Mouse (Mus musculus) MEL (cell line): ENCODE measurements at regions not wholly inside any gene's neighbourhood (a gene's known extent, or its start where the extent isn't known, plus 50 kb on each side); places are given as distances from the start of the nearest gene placed in this dataset.

ENCODE experiments used
- DNase-seq: peaks from one replicate; pipeline ENCODE4 v3.0.0; 2011; ENCODE audit warnings: low read depth, low spot score
- H3K27ac ChIP-seq: 2 replicates; pipeline ENCODE4 v1.5.1; 2012; ENCODE audit warnings: low read depth, mild to moderate bottlenecking, control low read depth, low read length, moderate library complexity; ENCODE audit not compliant: control insufficient read depth
- H3K27me3 ChIP-seq, 2 experiments: fragments of 150-350 bp in 1 of 2; sonication (generic) in 1 of 2; 2 replicates each; pipeline ENCODE4 v1.6.1; 2012; ENCODE audit warnings: low read length in 2 of 2, mild to moderate bottlenecking in 2 of 2, improper control_type of control experiment in 1 of 2, moderate library complexity in 1 of 2; ENCODE audit not compliant: insufficient read depth in 2 of 2, control insufficient read depth in 1 of 2
- H3K36me3 ChIP-seq, 2 experiments: 2 replicates each; pipeline ENCODE4 v1.6.1; 2012 to 2014; ENCODE audit warnings: low read length in 2 of 2, improper control_type of control experiment in 1 of 2, inconsistent platforms in 1 of 2, mild to moderate bottlenecking in 1 of 2; ENCODE audit not compliant: insufficient read depth in 2 of 2, control insufficient read depth in 1 of 2
- H3K4me1 ChIP-seq, 2 experiments: fragments of 150-350 bp in 1 of 2; sonication (generic) in 1 of 2; 2 replicates each; pipeline ENCODE4 v1.6.1; 2012; ENCODE audit warnings: low read length in 2 of 2, improper control_type of control experiment in 1 of 2, mild to moderate bottlenecking in 1 of 2; ENCODE audit not compliant: insufficient read depth in 2 of 2, control insufficient read depth in 1 of 2
- H3K4me3 ChIP-seq, 2 experiments: fragments of 150-350 bp in 1 of 2; sonication (generic) in 1 of 2; 2 replicates each; pipeline ENCODE4 v1.5.1; 2012; ENCODE audit warnings: low read depth in 2 of 2, low read length in 2 of 2, mild to moderate bottlenecking in 2 of 2, moderate library complexity in 2 of 2, control low read depth in 1 of 2, improper control_type of control experiment in 1 of 2; ENCODE audit not compliant: control insufficient read depth in 1 of 2, insufficient read depth in 1 of 2
- H3K79me2 ChIP-seq: 2 replicates; pipeline ENCODE4 v1.6.1; 2012; ENCODE audit warnings: mild to moderate bottlenecking, low read length, moderate library complexity; ENCODE audit not compliant: control insufficient read depth, poor library complexity, insufficient read depth
- H3K9ac ChIP-seq: 2 replicates; pipeline ENCODE4 v1.6.1; 2012; ENCODE audit warnings: low read depth, mild to moderate bottlenecking, control low read depth, low read length, moderate library complexity; ENCODE audit not compliant: control insufficient read depth, poor library complexity, severe bottlenecking
- H3K9me3 ChIP-seq: fragments of 150-350 bp; sonication (generic); replicated peaks from 2 replicates; pipeline ENCODE4 v1.6.1; 2012; ENCODE audit warnings: mild to moderate bottlenecking, low read length, improper control_type of control experiment, moderate library complexity; ENCODE audit not compliant: insufficient read depth
- CHD1 ChIP-seq: IDR thresholded peaks from 2 replicates; pipeline ENCODE4 v1.6.1; 2012; ENCODE audit warnings: low read depth, mild to moderate bottlenecking, inconsistent platforms, low read length, improper control_type of control experiment
- CHD2 ChIP-seq: IDR thresholded peaks from 2 replicates; pipeline ENCODE4 v1.6.1; 2011; ENCODE audit warnings: low read length, improper control_type of control experiment
- CTCF ChIP-seq, 3 experiments: IDR thresholded peaks in 2 of 3; conservative IDR thresholded peaks in 1 of 3; 2 replicates each; pipeline ENCODE4 v1.5.1; 2011 to 2012; ENCODE audit warnings: low read length in 3 of 3, low read depth in 2 of 3, mild to moderate bottlenecking in 2 of 3, improper control_type of control experiment in 1 of 3, inconsistent platforms in 1 of 3, mixed read lengths in 1 of 3, moderate library complexity in 1 of 3; ENCODE audit not compliant: control insufficient read depth in 1 of 3, insufficient read depth in 1 of 3, poor library complexity in 1 of 3, severe bottlenecking in 1 of 3
- EP300 ChIP-seq, 2 experiments: IDR thresholded peaks; 2 replicates each; pipeline ENCODE4 v1.6.1; 2011; ENCODE audit warnings: improper control_type of control experiment in 2 of 2, low read length in 2 of 2, low read depth in 1 of 2, mild to moderate bottlenecking in 1 of 2
- ETS1 ChIP-seq: IDR thresholded peaks from 2 replicates; pipeline ENCODE4 v1.6.1; 2012; ENCODE audit warnings: low read depth, mild to moderate bottlenecking, inconsistent platforms, low read length, improper control_type of control experiment, moderate library complexity
- HCFC1 ChIP-seq: IDR thresholded peaks from 2 replicates; pipeline ENCODE4 v1.6.1; 2012; ENCODE audit warnings: low read depth, mild to moderate bottlenecking, inconsistent platforms, low read length, improper control_type of control experiment, moderate library complexity
- JUND ChIP-seq: IDR thresholded peaks from 2 replicates; pipeline ENCODE4 v1.6.1; 2011; ENCODE audit warnings: low read depth, mild to moderate bottlenecking, improper control_type of control experiment, low read length
- MAFK ChIP-seq: IDR thresholded peaks from 2 replicates; pipeline ENCODE4 v1.6.1; 2011; ENCODE audit warnings: low read depth, mild to moderate bottlenecking, low read length, improper control_type of control experiment, borderline replicate concordance
- MAZ ChIP-seq: IDR thresholded peaks from 2 replicates; pipeline ENCODE4 v1.6.1; 2012; ENCODE audit warnings: low read depth, mild to moderate bottlenecking, inconsistent platforms, low read length, improper control_type of control experiment
- MXI1 ChIP-seq: IDR thresholded peaks from 2 replicates; pipeline ENCODE4 v1.6.1; 2011; ENCODE audit warnings: mild to moderate bottlenecking, low read depth, low read length, improper control_type of control experiment
- MYB ChIP-seq: IDR thresholded peaks from 2 replicates; pipeline ENCODE4 v1.6.1; 2011; ENCODE audit warnings: mild to moderate bottlenecking, low read depth, low read length, improper control_type of control experiment
- NELFE ChIP-seq: IDR thresholded peaks from 2 replicates; pipeline ENCODE4 v1.6.1; 2011; ENCODE audit warnings: low read depth, low read length, improper control_type of control experiment
- POLR2AphosphoS5 ChIP-seq: IDR thresholded peaks from 2 replicates; pipeline ENCODE4 v1.6.1; 2012; ENCODE audit warnings: low read depth, borderline replicate concordance, mild to moderate bottlenecking, inconsistent platforms, low read length, moderate library complexity, mixed read lengths
- RAD21 ChIP-seq: IDR thresholded peaks from 2 replicates; pipeline ENCODE4 v1.6.1; 2011; ENCODE audit warnings: mild to moderate bottlenecking, low read depth, low read length, improper control_type of control experiment
- SMC3 ChIP-seq: IDR thresholded peaks from 2 replicates; pipeline ENCODE4 v1.6.1; 2011; ENCODE audit warnings: low read depth, low read length, improper control_type of control experiment
- TBP ChIP-seq: IDR thresholded peaks from 2 replicates; pipeline ENCODE4 v1.8.0; 2011; ENCODE audit warnings: low read depth, low read length, improper control_type of control experiment
- USF2 ChIP-seq, 2 experiments: IDR thresholded peaks; 2 replicates each; pipeline ENCODE4 v1.6.1; 2011 to 2012; ENCODE audit warnings: improper control_type of control experiment in 2 of 2, low read length in 2 of 2, borderline replicate concordance in 1 of 2, inconsistent platforms in 1 of 2, low read depth in 1 of 2, mild to moderate bottlenecking in 1 of 2; ENCODE audit not compliant: insufficient read depth in 1 of 2
- ZC3H11A ChIP-seq: IDR thresholded peaks from 2 replicates; pipeline ENCODE4 v1.6.1; 2012; ENCODE audit warnings: low read depth, mild to moderate bottlenecking, inconsistent platforms, low read length, improper control_type of control experiment
- ZKSCAN1 ChIP-seq: IDR thresholded peaks from 2 replicates; pipeline ENCODE4 v1.6.1; 2012; ENCODE audit warnings: low read depth, mild to moderate bottlenecking, inconsistent platforms, low read length, improper control_type of control experiment, moderate library complexity
- ZMIZ1 ChIP-seq: IDR thresholded peaks from 2 replicates; pipeline ENCODE4 v1.6.1; 2012; ENCODE audit warnings: low read depth, mild to moderate bottlenecking, inconsistent platforms, low read length, improper control_type of control experiment, moderate library complexity
- ZNF384 ChIP-seq: IDR thresholded peaks from 2 replicates; pipeline ENCODE4 v1.6.1; 2012; ENCODE audit warnings: low read depth, mild to moderate bottlenecking, inconsistent platforms, low read length, improper control_type of control experiment

DNA sequence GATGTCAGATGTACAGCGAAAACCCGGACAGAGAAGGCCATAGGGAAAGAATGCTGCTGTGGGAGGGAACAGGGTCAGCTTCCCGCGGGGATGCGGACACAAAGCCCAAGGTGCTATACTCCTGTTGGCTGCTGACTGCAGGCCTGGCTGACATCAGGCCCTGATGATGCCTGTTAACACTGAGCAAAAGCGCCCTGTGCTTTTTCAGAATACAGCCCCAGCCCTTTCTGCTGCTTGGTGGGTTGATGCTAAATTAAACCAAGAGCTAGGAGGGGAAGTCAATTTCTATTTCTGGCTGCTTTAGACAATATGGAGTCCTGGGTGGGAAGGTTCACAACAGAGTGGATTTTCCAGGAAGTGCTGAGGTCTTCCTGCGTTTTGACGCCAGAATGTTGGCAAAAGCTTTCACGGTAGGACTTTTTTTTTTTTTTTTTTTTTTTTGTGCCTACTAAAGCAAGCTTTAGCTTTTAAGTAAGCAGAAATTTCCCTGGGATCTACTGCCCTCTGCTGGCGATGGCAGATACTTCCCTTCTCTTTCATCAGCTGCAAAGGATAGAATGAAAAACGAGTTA lies 302.2 kb upstream of the Arglu1 start:
- peak; percentile 49 for TF ChIP-seq SMC3
- TF ChIP-seq CHD2 = no peak
- TF ChIP-seq MYB = no peak
- no peak for TF ChIP-seq CHD1
- no peak for TF ChIP-seq EP300 (IDR thresholded peaks at IDR 0.05; ENCODE audit: low read depth in 1 of 2, low read length in 2 of 2)
- TF ChIP-seq RAD21 = peak; percentile 63
- peak; percentile 24; the same call in 1 of the 2 replicates for TF ChIP-seq ZC3H11A
- peak; percentile 28 to 47 (median 30); a peak in 5 of 6 replicates for TF ChIP-seq CTCF (IDR thresholded peaks at IDR 0.05 in 2 of 3, conservative IDR thresholded peaks at IDR 0.05 in 1 of 3; ENCODE audit: control insufficient read depth in 1 of 3, insufficient read depth in 1 of 3, low read depth in 2 of 3, low read length in 3 of 3, poor library complexity in 1 of 3, severe bottlenecking in 1 of 3)
- TF ChIP-seq TBP = no peak
- TF ChIP-seq ZMIZ1 = no peak
- TF ChIP-seq ETS1 = no peak
- TF ChIP-seq ZNF384 = peak; percentile 69
- Histone ChIP-seq H3K27ac (no peak overlapping the region), H3K27me3 (no peaks in the 10 kb centered on the region), H3K9ac (no peak overlapping the region), H3K4me1 (no peaks in the 10 kb centered on the region), H3K36me3 (no peaks in the 10 kb centered on the region), H3K79me2 (no peaks in the 10 kb centered on the region), H3K9me3 (no peaks in the 10 kb centered on the region), H3K4me3 (no peak overlapping the region)
- DNase-seq = peak; percentile 39

- Histone ChIP-seq H3K4me3 (no peak overlapping the region), H3K79me2 (no peaks in the 10 kb centered on the region), H3K9me3 (no peaks in the 10 kb centered on the region), H3K27ac (no peak overlapping the region), H3K9ac (no peak overlapping the region), H3K4me1 (no peaks in the 10 kb centered on the region), H3K27me3 (no peaks in the 10 kb centered on the region), H3K36me3 (no peaks in the 10 kb centered on the region)
- no peak for DNase-seq
- TF ChIP-seq MAFK = no peak
- TF ChIP-seq JUND = no peak
- no peak for TF ChIP-seq RAD21
- TF ChIP-seq NELFE = no peak
- TF ChIP-seq MYB = no peak
- no peak for TF ChIP-seq MXI1
- no peak for TF ChIP-seq ZKSCAN1
- no peak for TF ChIP-seq HCFC1
- no peak for TF ChIP-seq USF2 (IDR thresholded peaks at IDR 0.05; ENCODE audit: borderline replicate concordance in 1 of 2, insufficient read depth in 1 of 2, low read depth in 1 of 2, low read length in 2 of 2)
- TF ChIP-seq POLR2AphosphoS5 = no peak
- no peak for TF ChIP-seq MAZ
Measured at GRCm38 (mm10) chr8:8991026-8991425, 300.7 kb upstream of the Arglu1 start.
